8 mouse cellular contexts compared by ENCODE assay signal in the genomic region with DNA sequence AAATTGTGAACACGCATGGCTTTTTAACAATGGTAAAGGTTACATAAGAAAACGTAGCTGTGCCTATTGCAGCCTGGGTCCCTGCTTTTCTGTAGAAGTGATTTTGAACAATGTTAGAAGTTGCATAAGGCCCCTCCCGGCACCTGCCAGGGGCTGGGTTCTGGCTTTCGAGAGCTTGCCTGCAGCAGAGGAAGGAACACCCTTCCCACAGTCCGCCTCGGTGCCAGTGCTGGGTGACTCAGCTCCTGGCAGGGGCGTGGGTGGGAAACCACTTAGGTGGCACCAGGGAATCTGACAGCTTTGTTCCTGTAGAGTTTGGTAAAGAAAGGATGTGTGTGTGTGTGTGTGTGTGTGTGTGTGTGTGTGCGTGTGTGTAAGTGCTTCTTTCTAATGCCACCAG.
DNase-seq lines count a peak whose midpoint lies in the region; ATAC-seq and TF ChIP-seq lines count a peak whose summit lies in the region.
"Had no signal": no experiment of that assay in that cellular context is flagged by ENCODE, and none has a peak within 500 bp of the region (broad histone marks: within the 10 kb centered on the region; RNA-seq: fewer than 3 reads in every experiment).

No protein-coding gene starts in this region.

- intact Hi-C loops in left cerebral cortex, postnatal 36 days (cut with DNase I): no loop called here

- no peak overlapping the region for H3K4me2 ChIP-seq in stomach, postnatal 0 days (replicated peaks; ENCODE audit: low read depth)
- H3K4me2 ChIP-seq in heart, embryonic 12.5 days: no peak overlapping the region
- H3K4me2 ChIP-seq: heart, embryonic 15.5 days had no signal

- H3K4me3 ChIP-seq in stomach, postnatal 0 days (ENCODE audit: low read depth, low read length): no peak overlapping the region
- no peak overlapping the region for H3K4me3 ChIP-seq in thymus, adult 2 months (ENCODE audit: control insufficient read depth, insufficient read depth, low read length)
- H3K4me3 ChIP-seq in heart, embryonic 12.5 days: no peak overlapping the region
- H3K4me3 ChIP-seq: heart, embryonic 15.5 days had no signal

- H3K4me1 ChIP-seq in stomach, postnatal 0 days (replicated peaks; ENCODE audit: control insufficient read depth, insufficient read depth): no peaks in the 10 kb centered on the region
- no peaks in the 10 kb centered on the region for H3K4me1 ChIP-seq in thymus, adult 2 months (replicated peaks; ENCODE audit: control insufficient read depth, insufficient read depth, low read length)
- no peaks in the 10 kb centered on the region for H3K4me1 ChIP-seq in heart, embryonic 12.5 days (replicated peaks)
- H3K4me1 ChIP-seq: heart, embryonic 15.5 days had no signal

- no peak overlapping the region for H3K9ac ChIP-seq in stomach, postnatal 0 days (ENCODE audit: low read length)
- H3K9ac ChIP-seq in heart, embryonic 12.5 days: no peak overlapping the region
- H3K9ac ChIP-seq: heart, embryonic 15.5 days had no signal

- WGBS in stomach, postnatal 0 days: 48% methylated on average over 8 of the region's 8 CpGs
- WGBS in thymus, adult 2 months: 8% methylated on average over 8 of the region's 8 CpGs
- whole genome bisulfite sequencing in heart, embryonic 12.5 days: 69% methylated on average over 8 of the region's 8 CpGs

- no peaks in the 10 kb centered on the region for H3K27me3 ChIP-seq in stomach, postnatal 0 days (ENCODE audit: control insufficient read depth, insufficient read depth, low read length)
- no peaks in the 10 kb centered on the region for H3K27me3 ChIP-seq in thymus, adult 2 months (ENCODE audit: control insufficient read depth, insufficient read depth, low read length)
- 0 out of 2 replicates have a peak, but pooled peaks cover 3% of the 10 kb centered on the region for H3K27me3 ChIP-seq in heart, embryonic 12.5 days (replicated peaks)

- no peak for TF ChIP-seq EP300 in stomach, postnatal 0 days (optimal IDR thresholded peaks at IDR 0.05)

- peak; percentile 24 for DNase-seq in ovary, postnatal 14 days (ENCODE audit: low spot score)
- no peak for DNase-seq in ovary, adult 18-20 months (ENCODE audit: low spot score)
- DNase-seq in left cerebral cortex, postnatal 36 days (ENCODE audit: low spot score in 2 of 2): peak; percentile 92 to 95
- peak; percentile 34 for DNase-seq in stomach, postnatal 0 days (ENCODE audit: low spot score)
- no peak for DNase-seq in thymus, adult 2 months

- H3K9me3 ChIP-seq in stomach, postnatal 0 days (ENCODE audit: control insufficient read depth, low read length): no peaks in the 10 kb centered on the region
- no peaks in the 10 kb centered on the region for H3K9me3 ChIP-seq in heart, embryonic 12.5 days (replicated peaks)
- H3K9me3 ChIP-seq: heart, embryonic 15.5 days had no signal

- no peak for TF ChIP-seq CTCF in stomach, postnatal 0 days (IDR thresholded peaks at IDR 0.05; ENCODE audit: low read depth)
- TF ChIP-seq CTCF in thymus, adult 2 months (IDR thresholded peaks at IDR 0.05; ENCODE audit: borderline replicate concordance, control insufficient read depth, extremely low read depth, insufficient read depth, low read length, poor library complexity): no peak

- H3K27ac ChIP-seq in stomach, postnatal 0 days (replicated peaks): no peak overlapping the region
- H3K27ac ChIP-seq in thymus, adult 2 months (ENCODE audit: control insufficient read depth, insufficient read depth, low read length): no peak overlapping the region
- no peak overlapping the region for H3K27ac ChIP-seq in heart, embryonic 12.5 days (ENCODE audit: poor library complexity, severe bottlenecking)
- H3K27ac ChIP-seq: heart, embryonic 15.5 days had no signal

- H3K36me3 ChIP-seq in stomach, postnatal 0 days (ENCODE audit: control insufficient read depth, insufficient read depth, low read length): no peaks in the 10 kb centered on the region
- no peaks in the 10 kb centered on the region for H3K36me3 ChIP-seq in thymus, adult 2 months (ENCODE audit: control insufficient read depth, insufficient read depth, low read length)
- no peaks in the 10 kb centered on the region for H3K36me3 ChIP-seq in heart, embryonic 12.5 days
- H3K36me3 ChIP-seq: heart, embryonic 15.5 days had no signal

- ATAC-seq in hematopoietic stem cell, adult 5-6 weeks (replicated peaks in 1 of 2; ENCODE audit: insufficient read depth in 1 of 2, low FRiP score in 2 of 2, low TSS enrichment in 1 of 2, low read depth in 1 of 2, poor library complexity in 2 of 2, severe bottlenecking in 2 of 2): peak; percentile 96 to 99
- ATAC-seq in stomach, postnatal 0 days (ENCODE audit: low FRiP score, low TSS enrichment): no peak
- no peak for ATAC-seq in heart, embryonic 12.5 days (ENCODE audit: insufficient number of reproducible peaks, low FRiP score)

- TF ChIP-seq POLR2A in thymus, adult 2 months (IDR thresholded peaks at IDR 0.05; ENCODE audit: control insufficient read depth, extremely low read depth, insufficient read depth, low read length, poor library complexity): no peak

Comparison
In these comparisons a context has a peak if more than half of its experiments do, and no peak if none do; other contexts are left out.
1. DNase-seq: peak in ovary, postnatal 14 days (single experiment), left cerebral cortex, postnatal 36 days (2 of 2) and stomach, postnatal 0 days (single experiment); none in ovary, adult 18-20 months (single experiment) and thymus, adult 2 months (single experiment).
2. ATAC-seq: peak in hematopoietic stem cell, adult 5-6 weeks (2 of 2); none in stomach, postnatal 0 days (single experiment) and heart, embryonic 12.5 days (single experiment).